Mouse (Mus musculus) layer of hippocampus, postnatal 10 days (tissue): ENCODE results near the gene Olfr813. TPM values are rescaled to one million over a fixed set of nuclear protein-coding genes. Genes with fewer than 3 reads are reported as not detected.
"Not testable (repeated sequence)": the region's sequence is repeated elsewhere in the genome, so short reads cannot be mapped to it uniquely, and the experiment has no call there.

Source experiments
- DNase-seq, 2 experiments: peaks; one replicate each; pipeline ENCODE4 v3.0.0; 2021; ENCODE audit warnings: low spot score in 2 of 2
- long read RNA-seq: library from polyadenylated mRNA; stranded (forward); transcript quantifications from one replicate; pipeline ENCODE4 v2.0.0, GENCODE M21; 2023
- total RNA-seq, 2 experiments: library from RNA; stranded (reverse); gene quantifications; 2 replicates each; pipeline ENCODE4 v1.2.3; 2021

Gene Olfr813
- not detected for total RNA-seq
- long read RNA-seq = 0 reads

GRCm38 (mm10) chr10:129855067-129855466, at the start of gene Olfr813:
TSS of gene Olfr813 (plus strand) at chr10:129855367.
- DNase-seq = no peak

DNA sequence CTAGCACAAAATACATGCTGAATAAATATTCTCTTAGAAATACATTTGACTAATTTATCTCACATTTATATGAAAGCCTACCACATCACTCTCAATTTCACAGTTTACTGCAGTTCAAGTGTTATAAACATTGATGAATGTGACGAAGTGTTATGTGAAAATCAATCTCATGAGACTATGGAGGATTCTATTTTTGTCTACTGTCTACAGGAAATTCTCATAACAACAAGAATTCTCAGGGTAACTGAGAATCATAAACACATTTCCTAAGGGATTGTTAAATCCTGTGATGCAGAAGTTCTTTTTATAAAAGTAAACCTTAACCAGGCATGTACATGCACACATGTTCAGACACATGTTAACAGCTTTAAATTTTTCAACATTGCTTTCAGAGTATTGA, 9.2 kb upstream of the Olfr813 start, which contains the start of gene Olfr812:
Gene Olfr812 (minus strand): TSS at position 101 of the 400 bp plus-strand sequence.
- no peak for DNase-seq

DNA sequence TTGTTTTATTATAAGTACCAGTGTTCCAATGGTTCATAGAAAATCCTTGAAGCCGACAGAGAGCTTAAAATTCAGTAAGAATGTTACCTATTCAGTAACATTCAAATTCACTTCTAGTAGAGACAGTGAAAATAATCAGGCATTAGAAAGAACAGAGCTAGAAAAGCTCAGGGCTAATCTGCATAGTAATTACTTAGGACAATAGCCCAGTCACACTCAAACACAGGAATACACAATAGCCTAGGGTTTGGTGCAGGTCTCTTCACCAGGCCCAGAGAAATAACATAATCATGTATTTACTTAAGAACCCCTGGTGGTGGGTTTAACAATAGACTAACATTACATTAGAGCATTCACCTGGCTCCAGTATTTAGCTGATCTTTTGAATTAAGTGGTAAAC, 7.8 kb upstream of the Olfr813 start:
- no peak for DNase-seq

GRCm38 (mm10) chr10:129879751-129880150, 24.6 kb downstream of the Olfr813 start, which contains the start of gene Olfr814:
TSS of gene Olfr814 (minus strand) at chr10:129879851.
- DNase-seq = not testable (repeated sequence)

- DNase-seq = not testable (repeated sequence)
Measured at GRCm38 (mm10) chr10:129885496-129885895, 30.3 kb downstream of the Olfr813 start.

- DNase-seq = no peak
Measured at GRCm38 (mm10) chr10:129885934-129886333, 30.8 kb downstream of the Olfr813 start.

- DNase-seq = not testable (repeated sequence)
Measured at GRCm38 (mm10) chr10:129905767-129906166, 50.6 kb downstream of the Olfr813 start, which contains the start of gene Olfr815. TSS of gene Olfr815 (minus strand) at chr10:129905867.

Other genes with a start within 250 kb of the Olfr813 start
- not detected for gene Olfr796, start 242.8 kb upstream of the Olfr813 start, total RNA-seq
- gene Olfr798, start 227.4 kb upstream of the Olfr813 start, total RNA-seq = not detected
- not detected for gene Olfr799, start 217.9 kb upstream of the Olfr813 start, total RNA-seq
- not detected for gene Olfr800, start 197.7 kb upstream of the Olfr813 start, total RNA-seq
- not detected for gene Olfr801, start 181.5 kb upstream of the Olfr813 start, total RNA-seq
- gene Olfr802, start 167.2 kb upstream of the Olfr813 start, total RNA-seq = under 1 TPM; 0.09 TPM
- gene Olfr803, start 161.1 kb upstream of the Olfr813 start, total RNA-seq = not detected
- gene Olfr804, start 152.2 kb upstream of the Olfr813 start, total RNA-seq = not detected
- gene Olfr805, start 126.0 kb upstream of the Olfr813 start, total RNA-seq = not detected
- not detected for gene Olfr806, start 113.4 kb upstream of the Olfr813 start, total RNA-seq
- not detected for gene Olfr807, start 97.6 kb upstream of the Olfr813 start, total RNA-seq
- not detected for gene Olfr808, start 89.9 kb upstream of the Olfr813 start, total RNA-seq
- gene Olfr809, start 80.7 kb upstream of the Olfr813 start, total RNA-seq = not detected
- gene Olfr810, start 60.5 kb upstream of the Olfr813 start, total RNA-seq = not detected
- not detected for gene Olfr811, start 51.0 kb upstream of the Olfr813 start, total RNA-seq
- gene Olfr812, start 9.3 kb upstream of the Olfr813 start, total RNA-seq = not detected
- not detected for gene Olfr814, start 24.5 kb downstream of the Olfr813 start, total RNA-seq
- gene Olfr815, start 50.5 kb downstream of the Olfr813 start, total RNA-seq = not detected
- gene Olfr816, start 60.2 kb downstream of the Olfr813 start, total RNA-seq = not detected
- gene Olfr818, start 93.7 kb downstream of the Olfr813 start, total RNA-seq = not detected
- not detected for gene Olfr819, start 111.9 kb downstream of the Olfr813 start, total RNA-seq
- gene Olfr247, start 120.8 kb downstream of the Olfr813 start, total RNA-seq = not detected
- not detected for gene Gm10310, start 129.7 kb downstream of the Olfr813 start, total RNA-seq
- not detected for gene Olfr820, start 157.3 kb downstream of the Olfr813 start, total RNA-seq
- not detected for gene Olfr821, start 175.0 kb downstream of the Olfr813 start, total RNA-seq
- gene Olfr822, start 215.8 kb downstream of the Olfr813 start, total RNA-seq = not detected